Mouse (Mus musculus) midbrain, postnatal 0 days (tissue): Measurements from ENCODE around the gene Fos. TPM values are rescaled to one million over a fixed set of nuclear protein-coding genes. Genes with fewer than 3 reads are reported as not detected.

ENCODE experiments used
- ATAC-seq: fragments of 200-750 bp; cut with Nextera tagmentation; 2 replicates; pipeline ENCODE4 v1.8.0; 2017; ENCODE audit warnings: moderate number of reproducible peaks, mild to moderate bottlenecking, moderate TSS enrichment, moderate library complexity; ENCODE audit not compliant: low FRiP score
- DNase-seq: peaks from one replicate; pipeline ENCODE4 v3.0.0-alpha.2; 2015; ENCODE audit warnings: low spot score
- H3K27ac ChIP-seq: fragments of 300-500 bp; sonication (generic); 2 replicates; pipeline ENCODE4 v1.5.1; 2014; ENCODE audit warnings: low read depth, mild to moderate bottlenecking, low read length, mixed read lengths
- H3K27me3 ChIP-seq: fragments of 300-500 bp; sonication (generic); 2 replicates; pipeline ENCODE4 v1.6.1; 2014; ENCODE audit warnings: low read length, control low read depth, mixed read lengths; ENCODE audit not compliant: insufficient read depth
- H3K36me3 ChIP-seq: fragments of 300-500 bp; sonication (generic); 2 replicates; pipeline ENCODE4 v1.6.1; 2014; ENCODE audit warnings: low read length, control low read depth, mixed read lengths; ENCODE audit not compliant: insufficient read depth
- H3K4me1 ChIP-seq: fragments of 300-500 bp; sonication (generic); 2 replicates; pipeline ENCODE4 v1.6.1; 2014; ENCODE audit warnings: mild to moderate bottlenecking, control low read depth, antibody characterized with exemption, low read length, mixed read lengths; ENCODE audit not compliant: insufficient read depth
- H3K4me2 ChIP-seq: fragments of 300-500 bp; sonication (generic); 2 replicates; pipeline ENCODE4 v1.6.1; 2014; ENCODE audit warnings: low read depth, mild to moderate bottlenecking, low read length, mixed read lengths; ENCODE audit not compliant: poor library complexity, severe bottlenecking
- H3K4me3 ChIP-seq: fragments of 300-500 bp; sonication (generic); 2 replicates; pipeline ENCODE4 v1.5.1; 2014; ENCODE audit warnings: low read depth, mild to moderate bottlenecking, low read length, moderate library complexity
- H3K9ac ChIP-seq: fragments of 300-500 bp; sonication (generic); replicated peaks from 2 replicates; pipeline ENCODE4 v1.6.1; 2014; ENCODE audit warnings: mild to moderate bottlenecking, low read length, moderate library complexity, mixed read lengths; ENCODE audit not compliant: poor library complexity, severe bottlenecking
- H3K9me3 ChIP-seq: fragments of 300-500 bp; sonication (generic); 2 replicates; pipeline ENCODE4 v1.6.1; 2016; ENCODE audit warnings: low read length, control low read depth
- CTCF ChIP-seq: IDR thresholded peaks from 2 replicates; pipeline ENCODE4 v1.5.1; 2016; ENCODE audit warnings: antibody characterized with exemption, mild to moderate bottlenecking
- WGBS: fragments of 180-500 bp; shearing (Covaris S2); extraction: QIAGEN DNeasy Blood & Tissue Kit; methylation state at CpG from one replicate; pipeline ENCODE4 v1.1.7; 2014; 5-methylcytosine and 5-hydroxymethylcytosine counted together
- polyA plus RNA-seq: library from polyadenylated mRNA; unstranded; fragments of >200 nt; fragmentation: Nextera tagmentation; extraction: Ambion mirVana; gene quantifications from 2 replicates; pipeline ENCODE4 v1.2.1, GENCODE M21; 2015
- total RNA-seq: library from RNA; depleted of rRNA; stranded (reverse); fragments of >200 nt; gene quantifications from 2 replicates; pipeline ENCODE4 v1.2.3, GENCODE M21; 2014; rRNA removed

Gene Fos
- total RNA-seq: 9.7 and 14.6 TPM in 2 replicates
- 7.3 and 10.0 TPM in 2 replicates for polyA plus RNA-seq

DNA sequence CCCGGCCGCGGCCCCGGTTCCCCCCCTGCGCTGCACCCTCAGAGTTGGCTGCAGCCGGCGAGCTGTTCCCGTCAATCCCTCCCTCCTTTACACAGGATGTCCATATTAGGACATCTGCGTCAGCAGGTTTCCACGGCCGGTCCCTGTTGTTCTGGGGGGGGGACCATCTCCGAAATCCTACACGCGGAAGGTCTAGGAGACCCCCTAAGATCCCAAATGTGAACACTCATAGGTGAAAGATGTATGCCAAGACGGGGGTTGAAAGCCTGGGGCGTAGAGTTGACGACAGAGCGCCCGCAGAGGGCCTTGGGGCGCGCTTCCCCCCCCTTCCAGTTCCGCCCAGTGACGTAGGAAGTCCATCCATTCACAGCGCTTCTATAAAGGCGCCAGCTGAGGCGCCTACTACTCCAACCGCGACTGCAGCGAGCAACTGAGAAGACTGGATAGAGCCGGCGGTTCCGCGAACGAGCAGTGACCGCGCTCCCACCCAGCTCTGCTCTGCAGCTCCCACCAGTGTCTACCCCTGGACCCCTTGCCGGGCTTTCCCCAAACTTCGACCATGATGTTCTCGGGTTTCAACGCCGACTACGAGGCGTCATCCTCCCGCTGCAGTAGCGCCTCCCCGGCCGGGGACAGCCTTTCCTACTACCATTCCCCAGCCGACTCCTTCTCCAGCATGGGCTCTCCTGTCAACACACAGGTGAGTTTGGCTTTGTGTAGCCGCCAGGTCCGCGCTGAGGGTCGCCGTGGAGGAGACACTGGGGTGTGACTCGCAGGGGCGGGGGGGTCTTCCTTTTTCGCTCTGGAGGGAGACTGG lies at the start of gene Fos:
Fos (plus strand) TSS at position 410 of the 817 bp plus-strand sequence.
- H3K4me3 ChIP-seq: peak within 1 kb of the TSS; percentile 55
- H3K27ac ChIP-seq: peak within 1 kb of the TSS; percentile 43
- peaks cover 9% of the 10 kb centered on the region for H3K4me1 ChIP-seq
- DNase-seq: peak; percentile 93
- H3K9me3 ChIP-seq: no peaks in the 10 kb centered on the region
- H3K36me3 ChIP-seq: no peaks in the 10 kb centered on the region
- WGBS: under 1% methylated on average over 48 of the region's 56 CpGs
- peak; percentile 24; the same call in 1 of the 2 replicates for TF ChIP-seq CTCF
- peak within 1 kb of the TSS; percentile 100 for H3K4me2 ChIP-seq
- H3K9ac ChIP-seq: peak within 1 kb of the TSS; percentile 50
- H3K27me3 ChIP-seq: peaks cover 15% of the 10 kb centered on the region
- ATAC-seq: peak; percentile 89

DNA sequence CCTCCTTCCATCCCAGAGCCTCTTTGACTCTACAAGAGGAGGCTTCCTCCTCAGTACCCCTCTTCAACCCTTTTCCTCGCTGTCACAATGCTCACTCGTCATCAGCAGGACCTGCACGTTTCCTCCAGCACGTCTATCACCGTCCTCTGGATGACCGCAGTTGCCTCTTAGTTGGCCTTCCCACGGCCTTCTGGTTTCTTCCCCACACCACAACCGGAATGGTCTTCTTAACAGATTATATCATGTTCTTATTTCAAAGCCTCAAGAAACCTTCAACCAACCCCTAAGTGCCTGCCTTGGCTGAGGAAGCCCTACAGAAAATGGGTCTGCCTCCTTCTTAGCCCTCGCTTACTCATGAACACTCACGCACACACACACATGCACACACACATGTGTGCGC lies 48.0 kb upstream of the Fos start:
- DNase-seq: no peak
- Histone ChIP-seq H3K4me2 (no peak overlapping the region), H3K4me1 (no peaks in the 10 kb centered on the region), H3K9me3 (no peaks in the 10 kb centered on the region), H3K27ac (no peak overlapping the region), H3K4me3 (no peak overlapping the region), H3K9ac (no peak overlapping the region), H3K27me3 (no peaks in the 10 kb centered on the region), H3K36me3 (no peaks in the 10 kb centered on the region)
- no peak for ATAC-seq
- WGBS: 93% methylated on average over 11 of the region's 11 CpGs
- no peak for TF ChIP-seq CTCF

DNA sequence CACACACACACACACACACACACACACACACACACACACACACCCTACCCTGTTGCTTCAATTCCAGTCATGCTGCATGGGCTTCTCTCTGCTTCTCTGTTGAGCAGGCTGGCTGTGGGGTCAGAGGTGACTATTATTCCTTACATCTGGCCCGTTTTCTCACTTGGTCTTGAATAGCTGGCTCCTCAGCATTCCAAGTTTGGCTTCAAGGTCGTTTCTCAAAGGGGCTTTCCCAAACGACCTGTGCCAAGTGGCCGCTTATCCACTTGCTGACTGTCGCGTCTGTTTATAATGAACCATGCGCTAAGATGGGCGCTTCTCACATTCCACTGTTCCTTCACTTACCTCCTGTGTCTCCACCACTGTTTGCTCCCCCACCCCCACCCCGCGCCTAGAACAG lies 47.6 kb upstream of the Fos start:
- WGBS: 54% methylated on average over 10 of the region's 10 CpGs
- no peak overlapping the region for H3K4me2 ChIP-seq
- DNase-seq (no peak), ATAC-seq (no peak)
- H3K27ac ChIP-seq: no peak overlapping the region
- H3K9ac ChIP-seq: no peak overlapping the region
- H3K4me1 ChIP-seq: no peaks in the 10 kb centered on the region
- H3K36me3 ChIP-seq: no peaks in the 10 kb centered on the region
- H3K27me3 ChIP-seq: no peaks in the 10 kb centered on the region
- no peaks in the 10 kb centered on the region for H3K9me3 ChIP-seq
- TF ChIP-seq CTCF: no peak
- no peak overlapping the region for H3K4me3 ChIP-seq

DNA sequence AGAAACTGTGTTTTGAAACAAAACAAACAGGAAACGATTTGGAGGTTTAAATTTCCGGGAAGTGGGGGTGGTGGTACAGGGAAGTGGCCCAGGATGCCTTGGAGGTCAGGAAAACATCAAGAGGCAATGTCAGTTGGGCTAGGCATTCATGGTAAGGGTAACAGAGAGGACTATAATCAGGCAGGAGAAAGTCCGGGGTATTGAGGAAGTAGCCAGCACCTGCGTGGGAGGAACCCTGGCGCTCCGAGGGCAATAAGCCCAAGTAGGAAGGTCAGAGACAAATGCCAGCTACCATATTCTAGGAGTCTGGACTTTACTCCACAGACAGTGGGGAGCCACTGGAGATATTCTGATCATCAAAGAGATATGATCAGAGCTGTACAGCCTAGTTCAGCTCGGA lies 45.9 kb upstream of the Fos start:
- WGBS: 85% methylated on average over 7 of the region's 7 CpGs
- no peaks in the 10 kb centered on the region for H3K36me3 ChIP-seq
- H3K9me3 ChIP-seq: no peaks in the 10 kb centered on the region
- H3K4me3 ChIP-seq: no peak overlapping the region
- no peak for TF ChIP-seq CTCF
- H3K27me3 ChIP-seq: no peaks in the 10 kb centered on the region
- H3K4me2 ChIP-seq: no peak overlapping the region
- no peak overlapping the region for H3K9ac ChIP-seq
- ATAC-seq (no peak), DNase-seq (no peak)
- no peaks in the 10 kb centered on the region for H3K4me1 ChIP-seq
- no peak overlapping the region for H3K27ac ChIP-seq

DNA sequence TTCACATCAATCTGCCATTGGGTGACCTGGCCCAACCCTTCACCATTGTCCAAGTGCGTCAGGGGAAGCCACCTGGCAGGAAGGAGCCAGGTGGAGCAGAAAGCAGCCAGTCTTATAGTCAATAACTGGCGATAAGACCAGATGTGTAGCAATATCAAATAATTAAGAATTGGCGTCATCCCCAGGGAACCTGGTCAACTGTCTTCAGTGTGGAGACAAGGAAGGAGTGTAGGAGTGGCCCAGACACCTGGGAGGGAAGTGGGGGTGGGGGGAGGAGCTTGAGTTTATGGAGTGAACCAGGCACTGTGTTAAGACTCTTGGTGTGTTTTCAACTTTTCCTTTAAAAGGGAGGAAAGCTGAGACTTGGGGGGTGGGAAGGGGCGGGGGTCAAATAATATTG lies 43.7 kb upstream of the Fos start:
- ATAC-seq: no peak
- Histone ChIP-seq H3K4me1 (no peaks in the 10 kb centered on the region), H3K4me2 (no peak overlapping the region), H3K9ac (no peak overlapping the region), H3K4me3 (no peak overlapping the region), H3K9me3 (no peaks in the 10 kb centered on the region), H3K36me3 (no peaks in the 10 kb centered on the region), H3K27me3 (no peaks in the 10 kb centered on the region), H3K27ac (no peak overlapping the region)
- TF ChIP-seq CTCF: no peak
- DNase-seq: no peak
- 86% methylated on average over 4 of the region's 4 CpGs for WGBS

DNA sequence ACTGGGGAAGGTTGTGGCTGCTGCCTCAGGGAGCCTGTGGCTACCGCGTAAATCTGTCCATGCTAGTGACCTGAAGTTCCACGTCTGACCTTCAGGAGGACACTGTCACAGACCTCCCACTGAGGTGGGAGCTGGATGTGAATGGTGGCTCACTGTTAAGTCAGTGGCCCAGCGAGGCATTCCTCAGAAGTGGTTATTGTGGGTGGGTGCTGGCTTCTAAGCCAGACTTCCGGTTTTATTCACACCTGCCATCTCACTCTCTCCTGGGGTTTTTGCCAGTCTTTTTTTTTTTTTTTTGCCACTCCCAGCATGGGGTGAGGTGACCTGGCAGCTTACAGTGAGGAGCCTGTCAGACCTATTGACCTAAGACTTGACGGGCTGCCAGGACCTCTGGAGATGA lies 43.3 kb upstream of the Fos start:
- Histone ChIP-seq H3K27me3 (no peaks in the 10 kb centered on the region), H3K27ac (no peak overlapping the region), H3K4me3 (no peak overlapping the region), H3K9ac (no peak overlapping the region), H3K4me1 (peaks cover under 1% of the 10 kb centered on the region; the same call in 1 of the 2 replicates), H3K9me3 (no peaks in the 10 kb centered on the region), H3K36me3 (no peaks in the 10 kb centered on the region), H3K4me2 (no peak overlapping the region)
- 59% methylated on average over 6 of the region's 6 CpGs for whole genome bisulfite sequencing
- no peak for DNase-seq
- no peak for ATAC-seq
- TF ChIP-seq CTCF: no peak
